10 mouse cellular contexts compared by ENCODE assay signal in genomic region chr6:122298223-122298609, GRCm38 (mm10). TPM values are rescaled to one million over a fixed set of nuclear protein-coding genes. Genes with fewer than 3 reads are reported as not detected.
A peak's percentile ranks its signal among the peaks of the same experiment; 100 is the strongest.
DNase-seq lines count a peak whose midpoint lies in the region; ATAC-seq lines count a peak whose summit lies in the region.
"Had no signal": no experiment of that assay in that cellular context is flagged by ENCODE, and none has a peak within 500 bp of the region (broad histone marks: within the 10 kb centered on the region; RNA-seq: fewer than 3 reads in every experiment).

No protein-coding gene starts in this region.

- peaks cover 8% of the 10 kb centered on the region for H3K4me1 ChIP-seq in heart, embryonic 10.5 days
- peaks cover 12% of the 10 kb centered on the region for H3K4me1 ChIP-seq in liver, embryonic 13.5 days (replicated peaks)

- H3K27ac ChIP-seq in heart, embryonic 10.5 days: no peak overlapping the region
- H3K27ac ChIP-seq in liver, embryonic 13.5 days: no peak overlapping the region

- no peaks in the 10 kb centered on the region for H3K9me3 ChIP-seq in heart, embryonic 10.5 days
- no peaks in the 10 kb centered on the region for H3K9me3 ChIP-seq in liver, embryonic 13.5 days (replicated peaks)

- H3K36me3 ChIP-seq in heart, embryonic 10.5 days: no peaks in the 10 kb centered on the region
- H3K36me3 ChIP-seq in liver, embryonic 13.5 days: no peaks in the 10 kb centered on the region

- H3K27me3 ChIP-seq in heart, embryonic 10.5 days (ENCODE audit: insufficient read depth, poor library complexity, severe bottlenecking): no peaks in the 10 kb centered on the region
- no peaks in the 10 kb centered on the region for H3K27me3 ChIP-seq in liver, embryonic 13.5 days

- no peak overlapping the region for H3K9ac ChIP-seq in liver, embryonic 13.5 days

- peak overlapping the region; percentile 63; the same call in 1 of the 2 replicates for H3K4me3 ChIP-seq in heart, embryonic 10.5 days
- H3K4me3 ChIP-seq in liver, embryonic 13.5 days (replicated peaks): 0 out of 2 replicates have a peak overlapping the region, but pooled peaks have one; percentile 55

- intact Hi-C loops in heart, postnatal 25 days (cut with DNase I): no loop called here

- H3K4me2 ChIP-seq in liver, embryonic 13.5 days: peak overlapping the region; percentile 67; the same call in 1 of the 2 replicates

- ATAC-seq in liver, embryonic 13.5 days (ENCODE audit: low read depth): no peak
- ATAC-seq: Patski had no signal

- no peak for DNase-seq in heart, embryonic 10.5 days (ENCODE audit: low spot score)
- DNase-seq in heart, postnatal 25 days (ENCODE audit: low spot score): no peak
- peak; percentile 16 for DNase-seq in retina, postnatal 1 day
- DNase-seq in retina, embryonic 14.5 days (ENCODE audit: low spot score): no peak
- no peak for DNase-seq in liver, embryonic 13.5 days
- DNase-seq in cerebellum, adult 11 months: no peak
- DNase-seq in cerebellum, adult 9-10 months: no peak
- no peak for DNase-seq in adrenal gland, postnatal 36 days

- 63% methylated on average over 3 of the region's 4 CpGs for WGBS in heart, embryonic 10.5 days
- 50% methylated on average over 4 of the region's 4 CpGs for WGBS in liver, embryonic 13.5 days (ENCODE audit: insufficient replicate concordance)

RNA-seq across cellular contexts. Expression of gene M6pr, which starts 10.3 kb away (rescaled TPM):
- 98.0 and 102 TPM in 2 replicates for polyA plus RNA-seq in heart, embryonic 10.5 days (2016; fragmentation: Nextera tagmentation; extraction: Ambion mirVana)
- total RNA-seq in heart, postnatal 25 days (2021): 10 to 100 TPM; 36.4 to 41.4 TPM
- polyA plus RNA-seq in liver, embryonic 13.5 days (2015; fragmentation: Nextera tagmentation; extraction: Ambion mirVana): 105 and 116 TPM in 2 replicates
- total RNA-seq in adrenal gland, postnatal 36 days (2021): 100 to 1,000 TPM; 151 to 167 TPM

RNA-seq across cellular contexts. Expression of gene Klrg1, which starts 15.5 kb away (rescaled TPM):
- not detected in 2 replicates for polyA plus RNA-seq in heart, embryonic 10.5 days (2016; fragmentation: Nextera tagmentation; extraction: Ambion mirVana)
- not detected for total RNA-seq in heart, postnatal 25 days (2021)
- not detected in 2 replicates for polyA plus RNA-seq in liver, embryonic 13.5 days (2015; fragmentation: Nextera tagmentation; extraction: Ambion mirVana)
- under 1 TPM in 1 of 2 experiments, not detected in 1; 0.30 TPM for total RNA-seq in adrenal gland, postnatal 36 days (2021)
- polyA plus RNA-seq: heart, embryonic 14.5 days; Patski had no signal

RNA-seq across cellular contexts. Expression of gene Phc1, which starts 42.1 kb away (rescaled TPM):
- 15.9 and 21.8 TPM in 2 replicates for polyA plus RNA-seq in heart, embryonic 10.5 days (2016; fragmentation: Nextera tagmentation; extraction: Ambion mirVana)
- total RNA-seq in heart, postnatal 25 days (2021): 10 to 100 TPM; 17.1 to 18.7 TPM
- 2.1 and 2.2 TPM in 2 replicates for polyA plus RNA-seq in liver, embryonic 13.5 days (2015; fragmentation: Nextera tagmentation; extraction: Ambion mirVana)
- total RNA-seq in adrenal gland, postnatal 36 days (2021): 10 to 100 TPM; 29.7 to 32.9 TPM
